Mouse (Mus musculus): ENCODE data around the gene Rhcg. TPM values are rescaled to one million over a fixed set of nuclear protein-coding genes. Genes with fewer than 3 reads are reported as not detected.

Rhcg gene
- total RNA-seq, 2 experiments from 2014 or later: not detected

DNA sequence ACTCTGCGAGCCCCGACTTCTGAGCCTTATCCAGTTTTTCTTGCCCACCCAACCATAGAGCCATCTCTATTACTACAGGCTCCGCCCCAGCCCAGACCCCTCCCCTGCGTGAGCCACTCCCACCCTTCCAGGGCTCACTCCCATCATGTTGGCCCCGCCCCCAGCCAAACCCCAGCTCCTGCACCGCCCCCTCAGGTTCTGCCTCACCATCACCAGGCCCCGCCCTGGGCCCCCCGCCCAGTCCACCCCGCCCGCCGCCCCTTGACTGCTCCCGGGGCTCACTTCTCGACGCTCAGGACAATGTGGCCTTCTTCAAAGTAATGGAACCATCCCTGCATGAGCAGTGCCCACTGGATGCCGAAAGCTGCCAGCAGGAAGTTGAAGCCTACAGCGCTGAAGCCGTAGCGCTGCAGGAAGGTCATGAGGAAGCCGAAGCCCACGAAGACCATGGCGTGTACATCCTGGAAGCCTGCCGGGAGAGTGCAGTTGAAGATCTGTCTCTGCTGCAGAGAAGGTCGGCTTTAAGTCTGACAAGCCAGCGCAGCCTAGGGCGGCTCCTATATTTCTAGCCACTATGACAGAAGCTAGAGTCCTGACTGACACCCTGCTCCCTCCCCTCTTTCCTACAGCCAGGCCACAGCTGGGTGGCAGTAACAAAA lies 10.1 kb downstream of the Rhcg start:
- no peak for ATAC-seq (replicated peaks; ENCODE audit: low FRiP score, poor library complexity, severe bottlenecking)

DNA sequence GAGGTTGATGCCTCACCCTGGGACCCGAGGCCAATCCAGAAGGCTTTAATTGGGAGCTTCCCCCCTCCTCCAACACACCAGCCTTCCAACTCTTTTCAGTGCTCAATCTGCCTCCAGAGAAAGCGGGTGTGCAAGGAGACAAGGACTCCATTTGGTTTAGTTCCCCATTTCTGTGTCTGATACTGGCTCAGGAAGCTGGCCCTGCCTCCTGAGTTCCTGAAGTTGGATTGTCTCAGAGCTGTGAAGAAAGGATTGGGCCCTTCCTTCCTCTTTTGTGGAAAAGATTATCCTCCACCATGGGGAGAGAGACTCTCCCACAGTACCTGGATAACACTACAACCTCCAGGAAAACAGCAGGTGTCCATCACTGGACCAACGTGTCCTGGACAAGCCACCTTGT lies 10.7 kb downstream of the Rhcg start:
- ATAC-seq (replicated peaks; ENCODE audit: low FRiP score, poor library complexity, severe bottlenecking): no peak

GRCm38 (mm10) chr7:79602006-79602405 lies 15.5 kb downstream of the Rhcg start:
- ATAC-seq (replicated peaks; ENCODE audit: low FRiP score, poor library complexity, severe bottlenecking): no peak

DNA sequence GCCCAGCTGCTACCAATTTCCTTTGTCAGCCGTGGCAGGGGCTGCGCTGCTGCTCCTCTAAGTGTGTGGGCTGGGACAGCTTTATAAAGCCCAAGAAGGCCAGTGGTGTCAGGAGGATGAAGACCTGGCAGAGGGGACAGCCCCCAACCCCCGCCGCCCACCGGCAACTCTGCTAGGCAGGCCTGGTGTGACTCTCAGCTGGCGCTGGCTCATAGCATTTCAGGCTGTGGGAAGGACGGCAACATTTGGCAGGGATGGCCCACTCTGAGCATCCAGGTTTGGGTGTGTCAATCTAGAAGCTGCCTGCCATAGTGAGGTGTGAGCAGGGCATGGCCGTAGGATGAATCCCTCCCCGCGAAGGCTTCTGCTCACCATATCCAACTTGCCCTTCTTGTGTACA lies 17.3 kb downstream of the Rhcg start:
- no peak for ATAC-seq (replicated peaks; ENCODE audit: low FRiP score, poor library complexity, severe bottlenecking)

DNA sequence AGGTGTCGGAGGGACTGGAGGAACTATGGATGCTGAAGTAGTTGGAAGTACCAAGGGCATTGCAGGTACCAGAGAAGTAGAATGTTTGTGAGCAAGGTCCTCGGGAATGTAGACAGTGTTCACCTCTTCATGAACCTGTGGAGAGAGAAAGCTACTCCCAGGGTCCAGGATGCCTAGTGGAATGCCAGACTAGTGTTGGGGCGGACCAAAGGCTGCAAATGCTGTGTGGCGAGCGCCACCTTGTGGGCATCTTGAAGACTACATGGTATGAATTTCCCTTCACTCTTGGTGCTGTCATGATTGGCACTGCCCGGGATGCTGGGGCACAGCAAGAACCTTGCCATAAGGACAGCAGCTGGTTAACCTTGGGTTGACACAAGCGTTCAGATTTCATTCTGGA lies 22.6 kb downstream of the Rhcg start:
- 0 out of 2 replicates have a peak, but pooled peaks have one; percentile 45 for ATAC-seq (replicated peaks; ENCODE audit: low FRiP score, poor library complexity, severe bottlenecking)

DNA sequence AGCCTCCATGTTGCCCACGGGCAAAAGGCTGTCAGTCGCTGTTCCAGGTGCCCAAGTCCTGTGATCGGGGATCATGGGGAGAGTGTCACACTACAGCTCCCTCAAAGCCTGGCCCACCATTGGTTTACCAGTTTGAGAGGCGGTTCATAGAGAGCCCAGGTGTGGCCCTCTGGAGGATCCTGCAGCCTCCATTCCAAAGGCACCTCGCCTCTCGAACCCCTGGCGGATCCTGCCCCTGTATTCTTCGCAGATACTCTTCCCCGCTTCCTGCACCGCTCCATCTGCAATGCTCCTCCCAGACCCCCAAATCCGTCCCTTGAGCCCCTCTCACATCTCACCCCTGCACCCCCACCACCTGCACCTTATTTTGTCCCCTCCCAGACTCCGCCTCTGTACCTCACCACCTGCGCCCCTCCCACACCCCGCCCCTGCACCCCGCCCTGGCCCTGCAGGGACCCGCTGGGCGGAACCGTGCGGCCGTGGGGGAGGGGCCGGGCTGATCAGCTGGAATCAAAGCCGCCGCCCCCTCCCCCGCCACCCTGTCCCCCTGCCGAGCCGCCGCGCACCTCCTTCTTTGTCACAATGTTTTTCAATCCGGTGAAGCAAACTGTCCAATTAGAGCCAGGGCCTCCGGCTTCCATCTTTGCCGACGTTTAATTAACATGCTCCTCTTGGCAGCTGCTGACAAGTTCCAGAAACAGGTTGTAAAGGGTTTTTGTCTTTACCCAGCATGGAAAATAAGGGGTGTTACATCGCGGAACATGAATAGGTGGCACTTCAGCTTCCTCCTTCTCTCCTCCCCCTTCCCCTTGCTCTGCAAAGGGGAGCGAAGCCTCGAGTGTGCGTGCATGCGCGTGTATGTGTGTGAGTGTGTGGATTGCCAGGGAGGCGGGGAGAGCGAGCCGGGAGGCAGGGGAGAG lies 25.4 kb downstream of the Rhcg start:
- ATAC-seq (replicated peaks; ENCODE audit: low FRiP score, poor library complexity, severe bottlenecking): no peak

DNA sequence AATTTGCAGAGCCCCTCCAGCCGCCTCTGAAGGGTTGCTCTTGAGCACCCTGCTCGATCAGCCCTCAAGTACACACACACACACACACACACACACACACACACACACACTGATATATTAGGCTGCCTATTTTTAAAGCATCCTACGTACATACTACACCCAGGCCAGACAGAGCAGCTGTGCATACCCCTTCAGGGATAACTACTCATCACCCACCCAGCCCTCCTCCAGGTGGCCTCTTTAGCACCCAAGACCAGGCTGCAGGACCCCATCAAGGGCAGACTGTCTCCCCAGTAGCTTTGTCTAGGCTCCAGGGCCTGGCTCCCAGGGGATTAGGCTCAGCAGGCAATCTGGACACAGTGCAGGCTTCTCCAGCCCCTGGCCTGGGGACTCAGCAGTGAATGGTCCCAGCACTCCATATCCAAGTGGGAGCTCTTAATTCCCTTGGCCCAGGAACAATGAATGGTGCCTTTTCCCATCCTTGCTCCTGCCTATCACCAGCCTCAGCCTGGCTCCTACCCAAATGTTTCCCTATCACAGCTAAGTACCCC lies 26.8 kb downstream of the Rhcg start:
- ATAC-seq (replicated peaks; ENCODE audit: low FRiP score, poor library complexity, severe bottlenecking): no peak

DNA sequence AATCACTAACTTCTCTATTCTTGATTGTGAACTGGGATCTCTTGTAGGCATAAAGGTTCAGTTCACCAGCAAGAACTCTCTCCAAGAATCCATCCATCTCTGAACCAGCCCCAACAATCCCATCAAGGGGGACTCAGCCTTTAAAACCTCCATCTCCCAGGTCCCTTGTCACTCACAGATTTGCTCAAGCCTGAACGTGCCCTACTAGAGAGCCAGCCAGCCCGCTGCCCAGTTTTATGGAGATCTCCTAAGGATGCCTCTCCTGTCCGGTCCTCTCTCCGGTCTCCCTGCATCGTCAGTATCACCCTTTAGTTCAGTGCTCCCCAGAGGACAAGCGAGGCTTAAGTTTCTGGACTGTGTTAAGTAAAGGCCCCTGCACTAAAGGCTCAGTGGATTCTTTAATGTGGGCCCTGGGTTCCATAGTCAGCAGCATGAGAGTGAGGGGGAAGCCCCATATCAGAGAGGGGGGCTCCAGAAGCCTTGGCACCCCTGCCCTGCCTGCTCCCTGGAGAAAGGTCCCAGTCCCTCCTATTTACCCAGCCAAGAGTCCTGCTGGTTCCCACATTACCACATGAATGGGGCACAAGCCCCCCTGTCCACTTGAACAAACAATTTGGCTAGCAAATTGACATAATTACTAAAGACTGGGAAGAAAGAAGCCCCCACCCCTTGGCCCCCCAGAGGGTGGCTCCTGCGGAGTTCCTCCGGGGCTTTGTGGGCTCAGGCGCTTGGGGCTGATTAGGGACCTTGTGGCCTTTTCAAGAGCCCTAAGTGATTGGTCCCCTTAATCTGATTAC lies 27.5 kb downstream of the Rhcg start:
- ATAC-seq (replicated peaks; ENCODE audit: low FRiP score, poor library complexity, severe bottlenecking): no peak

DNA sequence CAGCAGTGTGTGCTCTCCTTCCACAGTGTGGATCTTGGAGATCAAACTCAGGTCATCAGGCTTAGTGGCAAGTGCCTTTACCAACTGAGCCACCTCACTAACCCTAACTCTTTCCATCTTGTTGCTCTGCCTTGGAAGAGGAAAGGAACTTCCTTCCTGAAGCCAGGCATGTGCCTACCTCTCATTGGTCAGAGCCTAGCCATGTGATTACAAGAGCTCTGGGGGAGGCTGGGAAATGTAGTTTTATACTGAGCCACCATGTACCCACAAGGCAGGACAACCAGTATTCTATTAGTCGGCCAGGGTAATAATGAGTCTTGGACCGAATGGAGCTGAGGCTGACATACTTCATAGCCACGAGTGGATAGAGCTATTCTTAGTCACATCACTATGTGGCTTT lies 29.2 kb downstream of the Rhcg start:
- ATAC-seq (replicated peaks; ENCODE audit: low FRiP score, poor library complexity, severe bottlenecking): no peak

- ATAC-seq (replicated peaks; ENCODE audit: low FRiP score, poor library complexity, severe bottlenecking): no peak
These were observed 38.6 kb downstream of the Rhcg start for GRCm38 (mm10) chr7:79578851-79579241.

- ATAC-seq (replicated peaks; ENCODE audit: low FRiP score, poor library complexity, severe bottlenecking): no peak
These were observed 39.3 kb downstream of the Rhcg start for GRCm38 (mm10) chr7:79577931-79578850.

DNA sequence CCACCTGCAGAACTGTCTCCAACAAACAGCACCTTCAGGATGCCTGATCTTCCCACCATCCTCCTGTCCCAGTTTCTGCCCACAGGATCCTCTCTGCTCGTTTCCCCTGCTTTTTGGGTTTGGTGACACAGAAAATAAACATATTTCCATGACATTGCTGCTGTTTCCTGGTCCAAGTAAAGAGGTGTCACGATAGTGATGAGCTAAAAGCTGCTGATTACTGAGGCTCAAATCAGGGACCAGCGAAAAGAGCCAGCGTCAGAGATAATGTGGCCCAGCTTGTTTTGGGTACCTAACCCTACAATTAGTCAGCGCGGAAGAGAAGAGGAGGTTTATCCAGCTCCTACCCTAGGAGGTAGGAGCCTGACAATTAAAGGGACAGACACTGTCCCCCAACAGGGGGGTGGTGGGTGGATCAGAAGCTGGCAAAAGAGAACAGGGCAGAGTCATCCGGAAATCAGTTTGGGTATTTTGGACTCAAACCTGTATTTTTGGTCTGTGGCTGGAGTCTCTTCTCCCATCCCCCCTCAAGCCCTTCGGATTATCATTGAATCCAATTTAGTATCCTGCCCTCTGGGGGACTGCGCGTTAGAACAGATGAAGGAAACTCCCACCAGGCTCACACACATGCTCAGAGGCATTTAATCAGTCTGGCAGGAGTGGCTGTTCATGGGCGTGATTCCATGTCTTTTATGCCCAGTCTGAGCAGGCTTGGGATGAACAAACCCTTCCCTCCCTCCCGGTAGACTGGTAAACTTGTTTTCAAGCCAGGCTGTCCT lies 40.2 kb downstream of the Rhcg start:
- ATAC-seq (replicated peaks; ENCODE audit: low FRiP score, poor library complexity, severe bottlenecking): no peak

DNA sequence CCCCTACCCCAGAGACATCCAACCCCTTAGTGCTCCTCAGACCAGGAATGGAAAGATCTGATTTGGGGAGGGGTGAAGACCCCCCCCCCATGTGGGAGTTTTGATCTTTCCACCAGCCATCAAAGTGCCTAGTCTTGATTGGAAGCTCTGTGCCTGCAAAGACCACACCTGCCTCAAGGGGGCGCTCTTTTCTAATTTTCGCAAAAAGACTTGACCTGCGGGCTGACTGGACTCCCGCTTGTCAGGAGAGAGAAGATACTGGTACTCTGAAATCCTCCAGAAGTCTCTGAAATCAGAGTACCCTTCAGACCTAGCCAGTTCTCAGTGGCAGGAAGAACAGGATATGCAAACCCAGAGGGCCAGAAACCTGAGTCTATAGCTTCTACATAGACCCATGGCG lies 40.8 kb downstream of the Rhcg start:
- ATAC-seq (replicated peaks; ENCODE audit: low FRiP score, poor library complexity, severe bottlenecking): no peak

- no peak for ATAC-seq (replicated peaks; ENCODE audit: low FRiP score, poor library complexity, severe bottlenecking)
These were observed 45.2 kb downstream of the Rhcg start for GRCm38 (mm10) chr7:79572191-79572818.

DNA sequence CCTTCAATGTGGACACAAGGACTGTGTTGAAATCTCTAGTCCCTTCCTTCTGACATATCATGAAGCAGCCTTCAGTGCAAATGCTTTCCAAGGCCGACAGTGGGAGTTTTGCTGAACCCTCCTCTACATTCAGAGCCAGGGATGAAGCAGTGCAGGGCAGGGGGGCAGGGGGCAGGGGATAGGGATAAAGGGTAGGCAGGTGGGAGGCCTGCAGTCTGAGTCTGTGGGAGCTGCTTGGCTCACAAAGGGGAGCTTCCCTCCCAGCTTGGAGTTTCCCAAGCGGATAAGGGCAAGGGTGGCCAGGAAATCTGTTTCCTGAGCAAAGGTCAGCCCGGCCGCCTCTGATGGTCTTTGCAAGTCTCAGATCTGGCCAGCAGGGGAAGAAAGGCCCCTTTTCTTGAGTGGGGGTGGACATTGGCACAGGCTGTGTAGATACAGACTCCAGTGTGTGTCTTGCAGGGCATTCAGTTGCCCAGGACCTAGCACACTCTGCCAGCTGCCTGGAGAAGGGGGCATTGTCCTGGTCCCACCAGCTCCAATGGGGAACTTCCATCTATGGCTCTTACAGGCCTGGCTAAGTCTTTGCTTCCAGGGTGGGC lies 48.4 kb downstream of the Rhcg start:
- ATAC-seq (replicated peaks; ENCODE audit: low FRiP score, poor library complexity, severe bottlenecking): no peak

DNA sequence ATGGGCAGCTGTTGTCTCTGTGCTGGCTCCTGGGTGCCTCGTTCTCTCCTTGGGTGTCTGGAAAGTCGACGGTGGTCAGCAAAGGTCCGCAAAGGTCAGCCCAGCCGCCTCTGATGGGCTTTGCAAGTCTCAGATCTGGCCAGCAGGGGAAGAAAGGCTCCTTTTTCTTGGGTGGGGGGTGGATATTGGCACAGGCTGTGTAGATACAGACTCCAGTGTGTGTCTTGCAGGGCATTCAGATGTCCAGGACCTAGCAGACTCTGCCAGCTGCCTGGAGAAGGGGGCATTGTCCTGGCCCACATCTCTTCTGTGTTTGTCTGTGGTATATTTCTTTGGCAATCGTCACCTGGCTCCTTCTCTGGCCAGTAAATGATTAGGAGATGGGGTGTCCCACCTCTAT lies 49.2 kb downstream of the Rhcg start:
- no peak for ATAC-seq (replicated peaks; ENCODE audit: low FRiP score, poor library complexity, severe bottlenecking)

DNA sequence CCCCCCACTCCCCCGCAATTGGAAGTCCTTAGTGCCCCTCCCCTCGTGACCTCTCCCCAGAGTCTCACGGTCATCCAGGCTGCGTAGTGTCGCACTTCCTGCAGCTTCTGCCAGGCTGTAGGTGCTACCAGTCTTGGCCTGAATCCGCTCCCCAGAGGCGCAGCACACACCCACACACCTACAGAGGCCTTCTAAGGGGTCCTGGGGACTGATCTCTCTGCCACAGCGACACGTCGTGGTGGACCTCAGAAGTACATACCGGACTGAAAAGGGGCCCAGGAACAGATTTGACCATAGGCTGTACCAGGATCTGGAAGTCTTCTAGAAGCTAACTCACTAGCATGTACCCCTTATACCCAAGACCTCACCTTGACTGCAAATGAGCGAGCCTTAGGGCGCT lies 53.8 kb downstream of the Rhcg start:
- ATAC-seq (replicated peaks; ENCODE audit: low FRiP score, poor library complexity, severe bottlenecking): no peak

DNA sequence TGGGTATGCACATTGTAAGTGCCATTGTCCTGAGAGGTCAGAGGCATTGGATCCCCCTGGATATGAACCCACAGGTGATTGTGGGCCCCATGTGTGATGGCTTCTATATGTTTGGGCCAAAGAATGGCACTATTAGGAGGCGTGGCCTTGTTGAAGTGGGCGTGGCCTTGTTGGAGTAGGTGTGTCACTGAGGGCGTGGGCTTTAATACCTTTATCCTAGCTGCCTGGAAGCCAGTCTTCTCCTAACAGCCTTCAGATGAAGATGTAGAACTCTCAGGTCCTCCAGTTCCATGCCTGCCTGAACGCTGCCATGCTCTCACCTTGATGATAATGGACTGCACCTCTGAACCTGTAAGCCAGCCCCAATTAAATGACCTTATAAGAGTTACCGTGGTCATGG lies 55.1 kb downstream of the Rhcg start:
- no peak for ATAC-seq (replicated peaks; ENCODE audit: low FRiP score, poor library complexity, severe bottlenecking)

All from erythroid progenitor cell, adult 5-6 weeks (primary cell).